Mouse (Mus musculus): Measurements from ENCODE around the gene Snx30.

DNA sequence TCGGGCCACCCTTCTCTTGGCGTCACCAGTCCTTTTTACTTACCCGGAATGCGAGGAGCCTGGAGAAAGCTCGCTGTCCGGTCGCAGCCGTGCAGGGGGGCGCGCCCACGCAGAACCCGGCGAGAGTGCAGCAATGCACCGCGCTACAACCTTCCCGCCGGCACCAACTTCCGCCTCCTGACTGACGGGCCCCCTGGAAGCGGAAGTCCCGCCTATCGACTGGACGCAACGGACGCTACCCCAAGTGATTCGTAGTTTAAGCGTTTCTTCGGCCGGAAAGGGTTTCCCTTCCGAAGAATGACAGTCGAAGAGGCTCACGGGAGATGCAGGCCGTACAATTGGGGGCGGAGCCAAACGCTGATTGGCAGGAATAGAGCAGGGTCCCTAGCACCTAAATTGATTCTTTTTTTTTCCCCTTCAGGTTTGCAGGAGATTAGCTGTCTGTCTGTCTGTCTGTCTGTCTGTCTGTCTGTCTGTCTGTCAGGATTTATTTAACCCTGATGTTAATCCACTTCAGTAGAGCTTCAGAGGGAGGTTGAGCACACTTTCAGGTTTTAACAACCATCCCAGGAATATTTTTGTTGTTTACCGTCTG lies 21.9 kb upstream of the Snx30 start:
- TF ChIP-seq GATA1 (IDR thresholded peaks at IDR 0.05; ENCODE audit: low read depth, low read length) (no peak), TCF12 (IDR thresholded peaks at IDR 0.05; ENCODE audit: low read depth, low read length) (peak; percentile 37; the same call in 1 of the 2 replicates), POLR2AphosphoS2 (IDR thresholded peaks at IDR 0.05; ENCODE audit: low read length) (peak; percentile 62; the same call in 1 of the 2 replicates), MAX (IDR thresholded peaks at IDR 0.05; ENCODE audit: low read length) (0 out of 2 replicates have a peak, but pooled peaks have one; percentile 59), TBP (IDR thresholded peaks at IDR 0.05; ENCODE audit: low read depth, low read length) (peak; percentile 69; the same call in 1 of the 2 replicates), POLR2A (IDR thresholded peaks at IDR 0.05; ENCODE audit: control insufficient read depth in 1 of 2, insufficient read depth in 1 of 2, low read depth in 1 of 2, low read length in 2 of 2, poor library complexity in 1 of 2) (peak; percentile 50 to 89), EP300 (IDR thresholded peaks at IDR 0.05; ENCODE audit: low read depth in 1 of 2, low read length in 2 of 2) (no peak), CTCF (IDR thresholded peaks at IDR 0.05 in 2 of 3, conservative IDR thresholded peaks at IDR 0.05 in 1 of 3; ENCODE audit: control insufficient read depth in 1 of 3, insufficient read depth in 1 of 3, low read depth in 2 of 3, low read length in 3 of 3, poor library complexity in 1 of 3, severe bottlenecking in 1 of 3) (no peak), USF2 (IDR thresholded peaks at IDR 0.05; ENCODE audit: borderline replicate concordance in 1 of 2, insufficient read depth in 1 of 2, low read depth in 1 of 2, low read length in 2 of 2) (no peak)

Data from MEL (cell line).